Mouse (Mus musculus) layer of hippocampus, adult 18-20 months (tissue): ENCODE results near the gene Zfp277. TPM values are rescaled to one million over a fixed set of nuclear protein-coding genes. Genes with fewer than 3 reads are reported as not detected.

ENCODE experiments used
- DNase-seq, 2 experiments: peaks; one replicate each; pipeline ENCODE4 v3.0.0; 2022; ENCODE audit warnings: low spot score in 2 of 2
- total RNA-seq, 2 experiments: library from RNA; stranded (reverse); gene quantifications; 2 replicates each; pipeline ENCODE4 v1.2.3; 2021

Zfp277 gene
- total RNA-seq, 2 experiments from 2014 or later = 24.0 to 26.2 TPM

- DNase-seq = no peak
These were observed 177.4 kb downstream of the Zfp277 start for GRCm38 (mm10) chr12:40268313-40268712.

Other genes with a start within 250 kb of the Zfp277 start
- 1 to 10 TPM in 1 of 2 experiments, under 1 TPM in 1; 0.82 to 1.0 TPM for gene Lsmem1, start 246.4 kb downstream of the Zfp277 start, total RNA-seq
- gene Ifrd1, start 197.4 kb downstream of the Zfp277 start, total RNA-seq = 10 to 100 TPM; 91.8 to 95.7 TPM
- 100 to 1,000 TPM; 202 to 219 TPM for gene Dock4, start 50 bp upstream of the Zfp277 start, total RNA-seq